Mouse (Mus musculus): ENCODE measurements at regions not wholly inside any gene's neighbourhood (a gene's known extent, or its start where the extent isn't known, plus 50 kb on each side); places are given as distances from the start of the nearest gene placed in this dataset.

GRCm38 (mm10) chr9:94199864-94200263, 338.0 kb downstream of the 1190002N15Rik start:
- ATAC-seq (replicated peaks; ENCODE audit: extremely low read depth, insufficient read depth, low FRiP score) = no peak
- Histone ChIP-seq H3K4me1 (ENCODE audit: control insufficient read depth, insufficient read depth, low read length) (no peaks in the 10 kb centered on the region), H3K9ac (ENCODE audit: low read length) (no peak overlapping the region), H3K36me3 (ENCODE audit: control insufficient read depth, insufficient read depth) (no peaks in the 10 kb centered on the region), H3K4me2 (ENCODE audit: low read depth, low read length) (no peak overlapping the region), H3K27ac (ENCODE audit: low read length) (no peak overlapping the region), H3K9me3 (replicated peaks; ENCODE audit: control insufficient read depth, low read length) (no peaks in the 10 kb centered on the region), H3K27me3 (ENCODE audit: control insufficient read depth, insufficient read depth, low read length) (no peaks in the 10 kb centered on the region), H3K4me3 (ENCODE audit: low read length) (no peak overlapping the region)
- 78% methylated on average over 2 of the region's 2 CpGs for WGBS

- H3K4me3 ChIP-seq (ENCODE audit: low read length) = no peak overlapping the region
Measured at GRCm38 (mm10) chr9:94191083-94191482, 346.8 kb downstream of the 1190002N15Rik start.

GRCm38 (mm10) chr9:94189872-94190800, 347.7 kb downstream of the 1190002N15Rik start:
- 60% methylated on average over 2 of the region's 2 CpGs for WGBS
- no peak for ATAC-seq (replicated peaks; ENCODE audit: extremely low read depth, insufficient read depth, low FRiP score)
- no peak overlapping the region for H3K27ac ChIP-seq (ENCODE audit: low read length)

More at GRCm38 (mm10) chr9:94191083-94191482, 346.8 kb downstream of the 1190002N15Rik start:
- no peaks in the 10 kb centered on the region for H3K9me3 ChIP-seq (replicated peaks; ENCODE audit: control insufficient read depth, low read length)
- no peak overlapping the region for H3K4me2 ChIP-seq (ENCODE audit: low read depth, low read length)
- 69% methylated on average over 3 of the region's 3 CpGs for WGBS
- H3K9ac ChIP-seq (ENCODE audit: low read length) = no peak overlapping the region
- H3K27ac ChIP-seq (ENCODE audit: low read length) = no peak overlapping the region
- no peaks in the 10 kb centered on the region for H3K4me1 ChIP-seq (ENCODE audit: control insufficient read depth, insufficient read depth, low read length)
- no peak for ATAC-seq (replicated peaks; ENCODE audit: extremely low read depth, insufficient read depth, low FRiP score)
- H3K36me3 ChIP-seq (ENCODE audit: control insufficient read depth, insufficient read depth) = no peaks in the 10 kb centered on the region
- no peaks in the 10 kb centered on the region for H3K27me3 ChIP-seq (ENCODE audit: control insufficient read depth, insufficient read depth, low read length)

GRCm38 (mm10) chr9:94188124-94188523, 349.8 kb downstream of the 1190002N15Rik start:
- H3K27ac ChIP-seq (ENCODE audit: low read length) = no peak overlapping the region
- H3K27me3 ChIP-seq (ENCODE audit: control insufficient read depth, insufficient read depth, low read length) = no peaks in the 10 kb centered on the region
- H3K36me3 ChIP-seq (ENCODE audit: control insufficient read depth, insufficient read depth) = no peaks in the 10 kb centered on the region
- H3K9ac ChIP-seq (ENCODE audit: low read length) = no peak overlapping the region
- no peak overlapping the region for H3K4me2 ChIP-seq (ENCODE audit: low read depth, low read length)
- H3K9me3 ChIP-seq (replicated peaks; ENCODE audit: control insufficient read depth, low read length) = peaks cover 3% of the 10 kb centered on the region; the same call in 1 of the 2 replicates
- no peak overlapping the region for H3K4me3 ChIP-seq (ENCODE audit: low read length)
- ATAC-seq (replicated peaks; ENCODE audit: extremely low read depth, insufficient read depth, low FRiP score) = no peak
- H3K4me1 ChIP-seq (ENCODE audit: control insufficient read depth, insufficient read depth, low read length) = no peaks in the 10 kb centered on the region

More at GRCm38 (mm10) chr9:94189872-94190800, 347.7 kb downstream of the 1190002N15Rik start:
- Histone ChIP-seq H3K4me2 (ENCODE audit: low read depth, low read length) (no peak overlapping the region), H3K36me3 (ENCODE audit: control insufficient read depth, insufficient read depth) (no peaks in the 10 kb centered on the region), H3K27me3 (ENCODE audit: control insufficient read depth, insufficient read depth, low read length) (no peaks in the 10 kb centered on the region), H3K9ac (ENCODE audit: low read length) (no peak overlapping the region), H3K4me1 (ENCODE audit: control insufficient read depth, insufficient read depth, low read length) (no peaks in the 10 kb centered on the region), H3K4me3 (ENCODE audit: low read length) (no peak overlapping the region), H3K9me3 (replicated peaks; ENCODE audit: control insufficient read depth, low read length) (no peaks in the 10 kb centered on the region)

- no peak overlapping the region for H3K4me2 ChIP-seq (ENCODE audit: low read depth, low read length)
- H3K4me3 ChIP-seq (ENCODE audit: low read length) = no peak overlapping the region
- no peaks in the 10 kb centered on the region for H3K36me3 ChIP-seq (ENCODE audit: control insufficient read depth, insufficient read depth)
- no peaks in the 10 kb centered on the region for H3K4me1 ChIP-seq (ENCODE audit: control insufficient read depth, insufficient read depth, low read length)
- no peak overlapping the region for H3K9ac ChIP-seq (ENCODE audit: low read length)
- no peak for ATAC-seq (replicated peaks; ENCODE audit: extremely low read depth, insufficient read depth, low FRiP score)
- no peaks in the 10 kb centered on the region for H3K9me3 ChIP-seq (replicated peaks; ENCODE audit: control insufficient read depth, low read length)
- no peak overlapping the region for H3K27ac ChIP-seq (ENCODE audit: low read length)
- no peaks in the 10 kb centered on the region for H3K27me3 ChIP-seq (ENCODE audit: control insufficient read depth, insufficient read depth, low read length)
- WGBS = 71% methylated on average over 2 of the region's 2 CpGs
Measured at GRCm38 (mm10) chr9:94169905-94170612, 367.8 kb downstream of the 1190002N15Rik start.

GRCm38 (mm10) chr9:94163671-94164070, 374.2 kb downstream of the 1190002N15Rik start:
- no peak overlapping the region for H3K4me2 ChIP-seq (ENCODE audit: low read depth, low read length)
- no peak overlapping the region for H3K4me3 ChIP-seq (ENCODE audit: low read length)
- WGBS = 81% methylated on average over 1 of the region's 1 CpGs
- H3K9ac ChIP-seq (ENCODE audit: low read length) = no peak overlapping the region
- H3K9me3 ChIP-seq (replicated peaks; ENCODE audit: control insufficient read depth, low read length) = no peaks in the 10 kb centered on the region
- H3K36me3 ChIP-seq (ENCODE audit: control insufficient read depth, insufficient read depth) = no peaks in the 10 kb centered on the region
- no peaks in the 10 kb centered on the region for H3K4me1 ChIP-seq (ENCODE audit: control insufficient read depth, insufficient read depth, low read length)
- no peak overlapping the region for H3K27ac ChIP-seq (ENCODE audit: low read length)
- no peak for ATAC-seq (replicated peaks; ENCODE audit: extremely low read depth, insufficient read depth, low FRiP score)
- H3K27me3 ChIP-seq (ENCODE audit: control insufficient read depth, insufficient read depth, low read length) = no peaks in the 10 kb centered on the region

GRCm38 (mm10) chr9:94155581-94155980, 382.3 kb downstream of the 1190002N15Rik start:
- H3K4me2 ChIP-seq (ENCODE audit: low read depth, low read length) = no peak overlapping the region
- H3K27me3 ChIP-seq (ENCODE audit: control insufficient read depth, insufficient read depth, low read length) = no peaks in the 10 kb centered on the region
- ATAC-seq (replicated peaks; ENCODE audit: extremely low read depth, insufficient read depth, low FRiP score) = no peak
- H3K27ac ChIP-seq (ENCODE audit: low read length) = no peak overlapping the region
- H3K4me1 ChIP-seq (ENCODE audit: control insufficient read depth, insufficient read depth, low read length) = no peaks in the 10 kb centered on the region
- H3K9me3 ChIP-seq (replicated peaks; ENCODE audit: control insufficient read depth, low read length) = no peaks in the 10 kb centered on the region
- no peak overlapping the region for H3K4me3 ChIP-seq (ENCODE audit: low read length)
- no peaks in the 10 kb centered on the region for H3K36me3 ChIP-seq (ENCODE audit: control insufficient read depth, insufficient read depth)
- H3K9ac ChIP-seq (ENCODE audit: low read length) = no peak overlapping the region
- WGBS = 55% methylated on average over 2 of the region's 2 CpGs

GRCm38 (mm10) chr9:94148474-94148873, 389.4 kb downstream of the 1190002N15Rik start:
- Histone ChIP-seq H3K27me3 (ENCODE audit: control insufficient read depth, insufficient read depth, low read length) (no peaks in the 10 kb centered on the region), H3K27ac (ENCODE audit: low read length) (no peak overlapping the region), H3K9ac (ENCODE audit: low read length) (no peak overlapping the region), H3K4me1 (ENCODE audit: control insufficient read depth, insufficient read depth, low read length) (peaks cover 4% of the 10 kb centered on the region; the same call in 1 of the 2 replicates), H3K36me3 (ENCODE audit: control insufficient read depth, insufficient read depth) (no peaks in the 10 kb centered on the region), H3K4me3 (ENCODE audit: low read length) (no peak overlapping the region), H3K4me2 (ENCODE audit: low read depth, low read length) (no peak overlapping the region), H3K9me3 (replicated peaks; ENCODE audit: control insufficient read depth, low read length) (no peaks in the 10 kb centered on the region)
- 92% methylated on average over 1 of the region's 1 CpGs for WGBS
- ATAC-seq (replicated peaks; ENCODE audit: extremely low read depth, insufficient read depth, low FRiP score) = no peak

GRCm38 (mm10) chr9:94146787-94147186, 391.1 kb downstream of the 1190002N15Rik start:
- H3K9ac ChIP-seq (ENCODE audit: low read length) = no peak overlapping the region
- no peak overlapping the region for H3K4me3 ChIP-seq (ENCODE audit: low read length)
- H3K27ac ChIP-seq (ENCODE audit: low read length) = no peak overlapping the region
- no peaks in the 10 kb centered on the region for H3K36me3 ChIP-seq (ENCODE audit: control insufficient read depth, insufficient read depth)
- WGBS = 79% methylated on average over 3 of the region's 3 CpGs
- no peak overlapping the region for H3K4me2 ChIP-seq (ENCODE audit: low read depth, low read length)
- no peak for ATAC-seq (replicated peaks; ENCODE audit: extremely low read depth, insufficient read depth, low FRiP score)
- no peaks in the 10 kb centered on the region for H3K9me3 ChIP-seq (replicated peaks; ENCODE audit: control insufficient read depth, low read length)
- no peaks in the 10 kb centered on the region for H3K27me3 ChIP-seq (ENCODE audit: control insufficient read depth, insufficient read depth, low read length)
- peaks cover 7% of the 10 kb centered on the region; the same call in 1 of the 2 replicates for H3K4me1 ChIP-seq (ENCODE audit: control insufficient read depth, insufficient read depth, low read length)

All from heart, embryonic 16.5 days (tissue).